Mouse (Mus musculus): ENCODE data around the gene Tmprss9.
A peak's percentile ranks its signal among the peaks of the same experiment; 100 is the strongest.

Gene Tmprss9

DNA sequence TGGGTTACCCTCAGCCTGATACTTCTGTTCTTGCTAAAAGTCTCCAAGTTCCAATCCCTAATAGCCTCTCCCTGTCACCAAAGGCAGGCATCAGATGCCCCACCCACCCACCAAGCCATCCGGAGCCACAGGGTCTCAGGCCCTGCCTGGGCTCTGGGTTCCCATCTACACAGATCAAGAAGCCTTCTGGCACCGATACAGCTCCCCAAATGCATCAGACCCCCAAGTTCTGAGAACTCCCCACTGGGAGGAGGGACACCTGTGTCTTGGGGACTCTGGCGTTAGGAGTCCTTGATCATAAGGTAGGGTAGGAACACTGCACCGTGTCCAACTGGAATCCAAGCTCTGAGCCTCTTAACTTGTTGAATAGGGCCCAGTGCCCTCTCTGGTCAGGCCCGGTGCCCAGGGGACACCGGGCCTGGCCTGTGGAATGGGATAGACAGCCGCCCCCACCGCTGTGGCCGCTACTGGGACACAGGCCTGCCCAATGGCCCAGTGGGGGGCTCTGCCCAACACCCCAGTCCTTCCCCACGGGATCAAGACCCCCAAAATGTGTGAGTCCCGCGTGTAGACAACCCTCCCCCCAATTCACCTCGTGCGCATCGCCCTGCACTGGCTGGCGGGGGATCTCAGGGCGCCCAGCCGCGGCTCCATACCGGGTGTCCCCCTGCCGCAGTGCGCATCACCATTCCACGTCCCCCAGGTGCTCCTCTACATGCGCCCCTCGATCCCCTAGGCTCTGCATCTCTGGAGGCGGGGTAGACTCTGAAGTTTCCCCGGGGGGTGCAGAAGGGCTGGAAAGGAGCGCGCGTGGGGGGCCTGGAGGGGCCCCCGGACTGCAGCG lies 28.3 kb upstream of the Tmprss9 start:
- DNase-seq (ENCODE audit: low spot score), result no peak

DNA sequence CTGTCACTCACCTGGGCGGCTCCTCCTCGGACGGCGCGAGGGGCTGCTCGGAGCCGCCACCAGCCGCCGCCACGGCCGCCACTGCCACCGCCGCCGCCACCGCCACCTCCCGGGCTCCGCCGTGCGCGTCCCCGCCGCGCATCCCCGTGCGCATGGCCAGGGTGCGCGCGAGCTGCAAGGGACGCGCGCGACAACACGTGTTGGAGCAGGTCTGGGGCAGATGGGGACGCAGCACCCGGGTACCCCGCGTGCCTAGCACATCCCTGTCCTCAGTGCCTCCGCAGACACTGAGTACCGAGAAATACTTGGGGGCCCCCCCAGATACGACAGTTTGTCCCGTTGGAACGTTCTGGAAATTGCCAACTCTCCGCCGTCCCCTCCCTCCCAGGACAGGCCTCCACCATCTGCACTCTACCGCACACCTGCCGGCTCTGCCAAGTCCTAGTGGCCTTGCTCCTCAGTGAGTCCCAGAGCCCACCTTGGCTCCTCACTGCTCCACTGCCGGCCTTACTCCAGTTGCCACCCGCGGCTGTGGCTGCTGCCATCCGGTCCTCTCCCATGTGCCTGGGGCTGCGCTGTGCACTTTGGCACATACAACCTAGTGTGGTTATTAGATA lies 27.6 kb upstream of the Tmprss9 start, which contains the start of gene Lingo3:
Gene Lingo3 (minus strand): TSS at position 109 of the 617 bp plus-strand sequence.
- DNase-seq (ENCODE audit: low spot score), result no peak

DNA sequence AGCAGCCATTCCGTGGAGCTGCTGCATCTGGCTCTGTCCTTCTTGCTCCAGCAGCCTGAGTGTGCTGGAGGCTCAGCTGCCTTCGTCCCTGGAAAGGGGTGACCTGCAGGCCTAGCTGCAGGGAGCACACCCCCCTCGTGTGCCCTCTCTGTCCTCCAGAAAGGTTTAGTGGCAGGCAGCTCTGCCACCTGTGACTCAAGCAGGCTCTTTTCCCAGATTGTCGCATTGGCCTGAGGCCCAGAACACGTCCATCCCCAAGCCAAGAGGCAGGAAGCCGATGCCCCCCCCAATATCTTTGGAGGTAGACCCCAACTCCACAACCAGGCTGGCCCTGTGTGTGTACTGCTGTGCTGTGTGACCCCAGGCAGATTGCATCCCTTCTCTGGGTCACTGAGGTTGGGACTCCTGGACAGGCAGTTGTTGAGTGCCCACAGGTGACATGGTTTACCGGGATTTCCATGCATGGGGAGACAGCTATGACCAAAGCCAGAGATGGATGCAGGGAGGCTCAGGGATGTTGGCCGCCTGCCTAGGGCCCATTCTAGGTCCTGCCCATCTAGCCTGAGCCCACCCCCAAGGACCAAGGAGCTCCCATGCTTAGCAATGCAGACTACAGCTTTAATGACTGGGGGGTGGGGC lies 26.5 kb upstream of the Tmprss9 start:
- DNase-seq (ENCODE audit: low spot score), result no peak

DNA sequence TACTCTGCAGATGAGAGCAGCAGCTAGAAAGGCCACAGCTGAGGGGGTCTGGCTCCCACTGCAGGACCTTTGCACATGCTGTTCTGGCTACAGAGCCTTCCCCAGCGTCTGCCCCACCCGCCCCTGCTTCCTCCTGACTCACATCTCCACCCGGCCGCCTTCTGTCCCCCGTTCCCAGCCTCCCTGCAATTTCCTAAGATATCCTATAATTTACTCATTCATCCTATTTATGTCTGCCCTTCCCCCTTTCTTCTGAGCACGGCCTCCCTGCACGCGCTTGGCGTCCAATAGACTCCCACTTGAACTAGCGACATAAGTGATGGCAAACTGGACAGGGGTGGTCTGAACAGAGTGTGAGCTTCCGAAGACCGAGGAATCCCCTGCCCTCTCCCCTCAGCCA lies 25.9 kb upstream of the Tmprss9 start:
- no peak for DNase-seq (ENCODE audit: low spot score)

DNA sequence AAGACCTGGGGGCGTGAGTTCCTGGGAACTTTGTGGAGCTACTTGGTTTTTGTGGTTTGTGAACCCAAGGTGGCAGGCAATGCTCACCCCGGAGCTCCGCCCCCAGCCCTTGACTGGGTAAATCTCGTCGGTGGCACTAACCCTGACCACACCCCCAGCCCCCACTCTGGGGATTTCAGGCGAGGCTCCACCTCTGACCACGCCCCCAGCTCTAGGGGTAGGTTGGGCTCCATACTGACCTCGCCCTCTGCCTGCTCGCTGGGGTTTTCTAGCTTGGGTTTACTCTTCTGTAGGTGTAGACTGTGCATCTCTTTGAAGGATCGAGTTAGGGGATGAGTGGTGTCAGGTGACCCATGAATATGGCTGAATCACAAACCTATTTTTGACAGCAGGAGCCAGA lies 23.1 kb upstream of the Tmprss9 start:
- no peak for DNase-seq (ENCODE audit: low spot score)

DNA sequence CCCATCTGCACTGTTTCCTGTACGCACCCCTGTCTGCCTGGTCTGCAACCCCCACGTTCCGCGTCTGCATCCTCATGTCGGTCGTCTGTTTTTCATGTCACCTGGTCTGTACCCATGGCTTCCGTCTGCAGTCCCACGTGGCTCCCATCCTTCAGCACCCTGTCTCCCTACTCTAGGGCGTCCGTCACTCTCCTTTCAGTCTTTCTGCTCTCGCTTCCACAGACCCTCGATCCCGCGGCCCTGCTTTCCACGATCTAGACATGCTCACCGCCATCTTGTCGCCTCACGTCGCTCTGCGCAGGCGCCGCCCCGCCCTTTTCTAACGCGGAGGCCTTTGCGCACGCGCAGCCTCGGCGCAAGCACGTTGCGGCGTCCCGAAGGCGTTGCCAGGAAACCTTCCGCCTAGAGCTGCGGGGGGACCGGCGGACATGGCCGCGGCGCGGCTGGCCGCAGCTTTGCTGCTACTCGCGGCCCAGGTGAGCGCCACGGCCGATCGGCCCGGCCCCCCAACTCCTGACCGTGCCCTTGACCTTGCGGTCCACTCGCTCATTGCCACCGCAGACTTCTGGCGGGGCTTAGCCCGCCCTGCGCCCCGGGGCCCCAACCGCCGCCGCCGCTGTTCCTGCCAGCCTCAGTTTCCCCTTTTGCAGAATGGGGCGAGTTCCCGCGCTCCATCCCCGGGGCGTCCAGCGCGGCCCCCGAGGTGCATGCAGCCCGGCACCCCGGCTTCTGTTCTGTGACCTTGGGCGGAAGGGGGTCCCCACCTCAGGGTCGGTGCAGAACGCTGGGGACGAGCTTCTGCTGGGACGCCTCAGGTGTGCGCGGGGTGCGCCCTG lies 16.5 kb upstream of the Tmprss9 start, which contains the start of the genes Lsm7 and Sppl2b:
Gene Lsm7 (minus strand): TSS at position 297 of the 836 bp plus-strand sequence.
Gene Sppl2b (plus strand): TSS at position 363 of the 836 bp plus-strand sequence.
- DNase-seq (ENCODE audit: low spot score), result peak; percentile 93

DNA sequence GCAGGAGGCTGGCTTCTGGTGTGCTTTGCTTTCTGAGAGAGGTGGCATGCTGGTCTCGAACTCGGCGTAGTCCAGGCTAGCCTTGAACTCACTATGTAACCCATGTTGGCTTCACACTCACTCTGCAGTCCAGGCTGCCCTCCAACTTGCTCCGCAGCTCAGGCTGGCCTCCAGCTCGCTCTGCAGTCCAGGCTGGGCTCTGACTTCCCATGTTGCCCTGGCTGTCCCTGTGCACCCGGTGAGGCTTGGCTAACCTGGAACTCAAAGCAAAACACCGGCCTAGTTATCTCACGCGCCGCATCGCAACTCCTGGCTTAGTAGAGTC lies 15.9 kb upstream of the Tmprss9 start:
- DNase-seq (ENCODE audit: low spot score), result no peak

DNA sequence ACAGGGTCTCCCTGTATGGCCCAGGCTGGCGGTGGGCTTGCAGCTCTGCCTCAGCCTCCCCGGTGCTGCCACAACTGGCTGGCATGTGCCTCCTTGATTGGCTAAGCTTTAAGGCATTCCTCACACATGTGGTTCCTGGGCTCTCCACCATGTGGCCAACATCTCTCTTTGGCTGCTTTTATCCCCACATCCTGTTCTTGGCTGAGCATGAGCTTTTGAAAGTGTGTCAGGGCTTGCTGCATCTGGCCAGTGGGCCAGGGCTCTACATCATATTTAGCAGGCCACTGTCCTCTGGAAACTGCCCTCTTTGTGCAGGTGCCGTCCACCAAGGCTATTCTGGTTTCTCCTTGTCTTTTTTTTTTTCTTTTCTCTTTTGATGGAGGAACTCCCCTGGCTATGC lies 15.4 kb upstream of the Tmprss9 start:
- DNase-seq (ENCODE audit: low spot score), result no peak

DNA sequence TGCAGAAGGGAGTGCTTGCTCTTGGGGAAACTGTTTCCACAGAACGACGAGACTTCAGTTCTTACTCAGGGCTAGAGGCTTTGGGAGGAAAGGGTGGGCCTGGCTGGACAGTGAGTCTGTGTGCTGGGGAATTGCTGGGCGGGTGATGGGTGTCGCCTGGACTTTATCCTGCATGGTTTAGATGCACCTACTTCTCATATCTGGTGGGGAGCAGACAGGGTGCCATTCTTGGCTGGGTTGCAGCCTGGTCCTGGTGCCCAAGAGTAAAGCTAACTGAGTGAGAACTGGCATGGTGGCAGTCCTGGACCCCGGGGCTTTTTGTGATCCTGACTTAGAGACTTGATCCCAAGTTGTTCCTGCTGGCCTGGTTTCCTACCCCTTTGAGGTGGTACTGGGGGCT lies 14.7 kb upstream of the Tmprss9 start:
- DNase-seq (ENCODE audit: low spot score), result no peak

DNA sequence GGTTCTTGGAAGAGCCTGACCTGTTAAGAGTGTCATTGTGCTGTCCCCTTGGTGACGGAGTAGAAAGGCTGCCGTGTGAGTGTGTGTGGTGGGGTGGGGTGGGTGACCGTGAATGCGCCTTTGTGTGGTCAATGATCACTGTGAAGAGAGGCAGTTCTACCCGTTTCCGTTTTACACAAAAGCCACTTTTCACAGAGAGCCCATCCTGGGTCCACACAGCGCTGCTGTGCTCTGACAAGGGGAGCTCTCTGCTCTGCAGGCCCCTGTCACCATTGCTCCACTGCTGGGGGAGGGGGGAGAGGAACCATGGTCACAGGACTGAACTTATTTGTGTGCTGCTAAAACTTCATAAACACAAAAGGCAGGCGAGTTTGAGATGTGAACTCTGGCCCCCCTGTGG lies 14.3 kb upstream of the Tmprss9 start:
- DNase-seq (ENCODE audit: low spot score), result no peak

DNA sequence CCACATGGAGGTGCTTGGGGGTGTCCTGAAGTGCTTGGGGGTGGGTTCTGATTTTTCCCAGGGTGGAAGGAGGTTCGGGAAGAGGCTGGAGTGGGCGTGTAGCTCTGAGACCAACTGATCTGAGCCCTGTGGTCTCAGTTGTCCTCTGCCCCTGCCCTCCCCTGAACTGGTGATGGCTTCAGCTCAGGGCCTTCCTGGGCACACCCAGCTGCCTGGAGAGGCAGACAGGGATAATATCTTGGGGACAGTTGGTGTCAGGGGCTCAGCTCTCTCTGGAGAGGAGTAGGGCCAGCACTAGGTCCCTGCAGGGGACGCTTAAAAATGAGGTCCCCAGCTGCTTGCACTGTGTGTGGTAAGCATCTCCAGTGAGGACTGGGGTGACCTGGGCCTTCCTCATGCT lies 13.8 kb upstream of the Tmprss9 start:
- DNase-seq (ENCODE audit: low spot score), result no peak

DNA sequence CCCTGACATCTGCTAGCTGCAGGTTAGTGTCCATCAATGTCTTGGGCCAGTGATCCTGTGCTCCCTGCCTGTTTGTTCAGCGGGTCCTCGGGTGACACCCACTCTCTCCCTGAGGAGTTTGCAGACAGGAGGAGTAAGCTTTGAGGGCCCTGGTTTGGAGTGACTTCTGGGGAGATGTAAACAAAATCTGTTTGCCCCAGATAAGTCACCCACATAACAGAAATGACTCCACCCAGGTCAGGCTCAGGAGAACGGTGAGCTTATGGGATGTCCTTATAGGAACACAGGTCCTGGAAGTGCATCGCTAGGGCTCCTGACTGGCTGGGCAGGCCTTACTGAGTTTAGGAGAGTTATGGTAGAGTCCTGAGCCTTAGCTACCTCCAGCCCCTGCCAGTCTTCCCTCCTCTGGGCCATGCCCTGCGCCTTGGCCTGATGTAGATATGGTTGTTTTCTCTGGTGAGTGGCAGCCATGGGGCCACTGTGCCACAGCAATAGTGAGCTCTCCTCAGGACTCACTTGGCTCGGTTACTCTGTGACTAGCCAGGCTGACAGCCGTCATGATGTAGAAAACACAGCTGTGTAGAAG lies 13.2 kb upstream of the Tmprss9 start:
- no peak for DNase-seq (ENCODE audit: low spot score)

DNA sequence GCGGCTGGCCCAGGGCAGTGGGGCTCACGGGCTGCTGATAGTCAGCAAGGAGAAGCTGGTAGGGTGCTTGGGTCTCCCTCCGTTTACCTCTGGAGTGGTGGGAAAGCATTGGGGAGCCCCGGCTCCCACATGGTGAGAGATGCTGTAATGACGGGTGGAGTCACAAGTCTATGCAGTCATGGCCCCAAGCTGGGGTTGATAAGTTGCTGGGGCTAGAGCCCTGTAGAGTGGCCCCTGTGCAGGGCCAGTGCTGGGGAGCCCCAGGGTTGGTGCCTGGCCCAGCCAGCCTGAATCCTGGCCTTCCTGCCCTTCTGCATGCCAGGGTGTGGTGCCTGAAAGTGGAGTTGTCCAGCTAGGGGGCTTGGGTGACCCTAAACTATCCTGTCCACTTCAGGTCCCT lies 9.3 kb upstream of the Tmprss9 start:
- DNase-seq (ENCODE audit: low spot score), result no peak

DNA sequence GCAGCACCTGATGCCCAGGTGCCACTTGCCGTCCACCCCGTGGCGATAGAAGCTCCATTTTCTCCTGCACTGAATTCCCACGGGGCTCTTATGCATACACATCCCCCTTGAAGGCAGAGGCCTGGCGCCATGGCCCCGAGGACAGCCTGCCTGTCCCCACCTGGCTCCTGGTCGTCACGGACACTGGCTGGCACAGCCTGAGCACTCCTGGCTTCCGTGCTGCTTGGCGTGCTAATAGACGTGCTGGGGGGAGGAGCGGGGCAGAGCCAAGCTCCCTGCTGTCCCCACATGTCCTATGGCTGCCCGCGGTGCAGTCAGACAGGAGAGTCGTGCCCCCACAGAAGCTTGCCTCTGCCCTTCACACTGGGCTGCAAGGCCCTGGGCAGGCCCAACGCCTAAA lies 7.2 kb upstream of the Tmprss9 start:
- DNase-seq (ENCODE audit: low spot score), result no peak

DNA sequence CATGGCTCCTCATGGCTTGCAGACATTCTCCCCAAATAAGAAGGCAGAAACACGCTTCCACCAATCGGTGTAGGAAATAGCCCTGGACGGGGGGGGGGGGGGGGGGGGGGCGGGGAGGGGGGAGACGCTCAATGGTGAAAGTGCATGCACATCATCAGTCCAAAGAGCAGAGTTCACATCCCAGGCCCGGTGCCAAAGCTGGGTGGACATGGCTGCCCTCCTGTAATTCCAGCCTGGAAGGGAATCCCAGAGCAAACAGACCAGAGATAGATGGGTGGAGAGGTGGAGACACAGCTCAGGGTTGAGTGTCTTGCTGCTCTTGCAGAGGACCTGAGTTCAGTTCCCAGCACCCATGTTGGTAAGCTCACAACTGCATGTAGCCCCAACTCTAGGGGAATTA lies 655 bp upstream of the Tmprss9 start:
- no peak for DNase-seq (ENCODE audit: low spot score)

DNA sequence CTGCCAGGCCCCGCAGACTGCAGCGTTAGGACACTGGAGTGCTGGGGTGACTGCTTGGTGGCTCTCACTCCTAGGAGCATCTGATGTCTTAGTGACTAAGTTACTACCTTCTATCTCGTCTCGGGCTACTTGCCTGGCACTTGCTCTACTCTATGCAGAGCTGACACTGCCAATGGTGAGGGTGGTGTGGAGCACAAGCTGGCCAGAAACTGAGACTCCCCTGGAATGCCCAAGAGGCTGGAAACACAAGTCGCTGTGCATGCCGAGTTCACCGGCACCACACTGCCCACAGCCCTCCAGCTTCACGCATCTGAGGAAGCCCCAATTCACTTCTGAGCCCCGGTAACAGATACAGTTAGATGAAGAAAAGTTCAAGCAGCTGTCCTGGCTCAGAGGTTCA lies 2.4 kb downstream of the Tmprss9 start:
- no peak for DNase-seq (ENCODE audit: low spot score)

DNA sequence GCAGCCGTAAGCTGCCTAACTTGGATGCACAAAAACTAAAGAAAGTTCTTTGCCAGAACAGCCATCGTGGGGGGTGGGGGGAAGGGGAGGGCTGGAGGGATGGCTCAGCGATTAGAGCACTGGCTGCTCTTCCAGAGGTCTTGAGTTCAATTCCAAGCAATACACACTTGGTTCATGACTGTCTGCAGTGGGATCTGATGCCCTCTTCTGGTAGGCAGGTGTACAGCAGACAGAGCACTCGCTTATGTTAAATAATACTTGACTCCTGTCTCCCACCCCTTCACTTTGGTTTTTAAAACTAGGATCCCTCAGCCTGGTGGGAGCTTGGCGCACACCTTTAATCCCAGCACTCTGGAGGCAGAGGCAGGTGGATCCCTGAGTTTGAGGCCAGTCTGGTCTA lies 4.4 kb downstream of the Tmprss9 start:
- no peak for DNase-seq (ENCODE audit: low spot score)

DNA sequence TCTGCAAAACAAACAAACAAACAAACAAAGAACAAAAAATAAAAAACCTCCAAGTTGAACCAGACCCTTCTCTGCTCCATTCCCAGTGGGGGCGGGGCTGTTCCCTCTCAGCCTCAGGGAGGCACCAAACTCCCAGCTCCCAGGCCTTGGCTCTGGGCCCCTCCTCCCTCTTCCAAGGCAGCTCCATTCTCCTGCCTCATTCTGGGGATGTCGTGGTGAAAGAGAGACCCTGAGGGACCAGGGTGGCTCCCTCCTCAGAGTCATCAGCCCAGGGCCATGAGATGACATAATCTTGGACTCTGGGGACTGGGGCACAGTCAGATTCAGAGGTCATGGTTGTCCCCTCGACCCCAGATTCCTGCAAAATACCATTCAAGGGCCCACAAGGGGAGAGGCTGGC lies 4.9 kb downstream of the Tmprss9 start:
- no peak for DNase-seq (ENCODE audit: low spot score)

DNA sequence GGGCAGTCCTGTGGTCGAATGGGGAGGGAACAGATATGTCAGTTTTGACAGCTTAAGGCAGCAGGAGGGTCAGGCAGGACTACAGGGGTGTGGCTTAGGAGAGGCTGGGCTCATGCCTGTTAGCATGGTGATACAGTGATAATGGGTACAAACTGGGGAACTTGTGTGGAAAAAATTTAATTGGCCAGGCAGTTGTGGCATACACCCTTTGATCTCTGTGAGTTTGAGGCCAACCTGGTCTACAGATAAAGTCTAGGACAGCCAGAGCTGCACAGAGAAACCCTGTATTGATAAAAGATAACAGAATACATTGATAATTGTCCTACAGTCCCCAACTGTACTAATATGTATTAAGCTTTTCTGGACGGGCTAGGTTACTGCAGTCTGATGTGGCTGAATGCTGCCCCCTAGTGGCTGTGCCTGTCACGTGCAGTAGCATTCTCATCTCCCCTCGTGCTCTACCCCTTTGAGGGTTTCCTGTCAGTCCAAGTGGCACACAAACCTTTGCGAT lies 8.5 kb downstream of the Tmprss9 start:
- DNase-seq (ENCODE audit: low spot score), result no peak

DNA sequence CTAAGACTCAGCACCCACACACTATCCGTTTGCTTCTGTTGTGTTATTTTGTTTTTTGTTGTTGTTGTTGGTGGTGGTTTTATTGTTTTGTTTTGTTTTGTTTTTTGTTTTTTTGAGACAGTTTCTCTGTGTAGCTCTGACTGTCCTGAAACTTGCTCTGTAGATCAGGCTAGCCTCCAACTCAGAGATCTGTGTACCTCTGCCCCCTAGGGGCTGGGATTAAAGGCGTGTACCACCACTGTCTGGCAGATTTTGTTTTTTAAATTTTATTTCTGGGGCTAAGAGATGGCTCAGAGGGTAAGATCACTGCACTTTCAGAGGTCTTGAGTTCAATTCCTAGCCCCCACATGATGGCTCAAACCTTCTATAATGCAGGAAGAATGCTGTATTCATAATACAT lies 9.3 kb downstream of the Tmprss9 start:
- DNase-seq (ENCODE audit: low spot score), result no peak

DNA sequence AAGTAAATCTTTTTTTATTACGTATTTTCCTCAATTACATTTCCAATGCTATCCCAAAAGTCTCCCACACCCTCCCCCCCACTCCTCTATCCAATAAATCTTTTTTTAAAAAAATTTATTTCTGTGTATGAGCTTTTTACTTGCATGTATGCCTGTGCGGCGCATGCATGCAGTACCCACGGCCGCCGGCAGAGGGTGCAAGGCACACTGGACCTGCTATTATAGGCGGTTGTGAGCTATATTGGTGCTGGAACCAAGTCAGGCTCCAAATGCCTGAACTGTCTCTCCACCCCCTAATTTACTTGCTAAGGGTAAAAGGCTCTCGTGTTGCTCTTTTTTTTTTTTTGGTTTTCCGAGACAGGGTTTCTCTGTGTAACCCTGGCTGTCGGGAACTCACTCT lies 9.7 kb downstream of the Tmprss9 start:
- DNase-seq (ENCODE audit: low spot score), result no peak

DNA sequence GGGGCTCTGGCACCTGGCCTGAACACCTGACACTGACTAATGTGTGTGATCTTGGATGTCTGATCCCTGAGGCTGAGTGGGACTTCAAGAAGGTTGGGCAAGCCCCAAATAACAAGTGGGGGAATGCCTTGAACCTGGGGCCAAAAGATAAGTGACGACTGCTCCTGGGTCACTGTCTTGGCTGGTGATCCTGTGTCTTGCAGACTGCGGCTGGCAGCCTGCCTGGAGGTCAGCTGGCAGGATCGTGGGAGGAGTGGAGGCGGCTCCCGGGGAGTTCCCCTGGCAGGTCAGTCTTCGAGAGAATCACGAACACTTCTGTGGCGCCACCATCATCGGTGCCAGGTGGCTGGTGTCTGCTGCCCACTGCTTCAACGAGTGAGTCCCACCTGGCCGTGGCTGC lies 15.5 kb downstream of the Tmprss9 start:
- DNase-seq (ENCODE audit: low spot score), result peak; percentile 84

All from ovary, adult 18-20 months (tissue).